Mouse (Mus musculus) megakaryocyte progenitor cell, adult 5-6 weeks (primary cell): ENCODE data around the gene Sptan1. TPM values are rescaled to one million over a fixed set of nuclear protein-coding genes. Genes with fewer than 3 reads are reported as not detected.
"Not testable (repeated sequence)": the region's sequence is repeated elsewhere in the genome, so short reads cannot be mapped to it uniquely, and the experiment has no call there.

Experiments
- ATAC-seq: replicated peaks from 2 replicates; pipeline ENCODE4 v1.8.0; 2016; ENCODE audit warnings: mild to moderate bottlenecking, moderate TSS enrichment, inconsistent platforms; ENCODE audit not compliant: poor library complexity
- total RNA-seq, 2 experiments: library from RNA; stranded (forward) in 1 of 2; stranded (reverse) in 1 of 2; fragments of 157-497, 149-512 nt in 1 of 2; fragments of 200-1000 nt in 1 of 2; gene quantifications; 2 replicates each; pipeline versions ENCODE4 v1.2.3 to v1.2.4; 2015 to 2017

Gene Sptan1
- total RNA-seq, 2 experiments from 2014 or later = 45.3 to 90.5 TPM

GRCm38 (mm10) chr2:29991962-29992361 lies 26.6 kb downstream of the Sptan1 start:
- ATAC-seq = no peak

GRCm38 (mm10) chr2:30009101-30009500 lies 43.7 kb downstream of the Sptan1 start:
- no peak for ATAC-seq

- no peak for ATAC-seq
Measured at GRCm38 (mm10) chr2:30010840-30011281, 45.5 kb downstream of the Sptan1 start.

- ATAC-seq = no peak
Measured at GRCm38 (mm10) chr2:30014326-30014966, 49.1 kb downstream of the Sptan1 start.

GRCm38 (mm10) chr2:30025454-30025853 lies 60.1 kb downstream of the Sptan1 start:
- no peak for ATAC-seq

- ATAC-seq = no peak
Measured at GRCm38 (mm10) chr2:30026997-30027396, 61.6 kb downstream of the Sptan1 start.

- peak; percentile 78 for ATAC-seq
Measured at GRCm38 (mm10) chr2:30032244-30032846, 67.0 kb downstream of the Sptan1 start.

GRCm38 (mm10) chr2:30032957-30033356 lies 67.6 kb downstream of the Sptan1 start:
- ATAC-seq = no peak

GRCm38 (mm10) chr2:30037762-30038161 lies 72.4 kb downstream of the Sptan1 start:
- ATAC-seq = no peak

GRCm38 (mm10) chr2:30038370-30038769 lies 73.0 kb downstream of the Sptan1 start:
- no peak for ATAC-seq

- no peak for ATAC-seq
Measured at GRCm38 (mm10) chr2:30039687-30040086, 74.3 kb downstream of the Sptan1 start.

- peak; percentile 88 for ATAC-seq
Measured at GRCm38 (mm10) chr2:30042445-30042844, 77.1 kb downstream of the Sptan1 start.

- ATAC-seq = no peak
Measured at GRCm38 (mm10) chr2:30044550-30044949, 79.2 kb downstream of the Sptan1 start.

- ATAC-seq = no peak
Measured at GRCm38 (mm10) chr2:30047127-30047526, 81.8 kb downstream of the Sptan1 start.

- ATAC-seq = 0 out of 2 replicates have a peak, but pooled peaks have one; percentile 28
Measured at GRCm38 (mm10) chr2:30048101-30048501, 82.7 kb downstream of the Sptan1 start.

GRCm38 (mm10) chr2:30048699-30049388 lies 83.5 kb downstream of the Sptan1 start, which contains the start of gene Wdr34:
Gene Wdr34, minus strand, starts transcription at chr2:30048881.
- ATAC-seq = peak; percentile 94

- no peak for ATAC-seq
Measured at GRCm38 (mm10) chr2:30049831-30050230, 84.5 kb downstream of the Sptan1 start.

GRCm38 (mm10) chr2:30051992-30052761 lies 86.8 kb downstream of the Sptan1 start:
- ATAC-seq = 0 out of 2 replicates have a peak, but pooled peaks have one; percentile 20

GRCm38 (mm10) chr2:30055310-30055709 lies 90.0 kb downstream of the Sptan1 start:
- ATAC-seq = not testable (repeated sequence)

- no peak for ATAC-seq
Measured at GRCm38 (mm10) chr2:30056736-30057135, 91.4 kb downstream of the Sptan1 start.
